Mouse (Mus musculus) telencephalon, adult 2 months (tissue): Measurements from ENCODE around the gene Mgat5.
A peak's percentile ranks its signal among the peaks of the same experiment; 100 is the strongest.

Experiments
- DNase-seq: peaks from one replicate; pipeline ENCODE4 v3.0.0-alpha.2; 2011; ENCODE audit warnings: low read depth, low spot score

The Mgat5 gene

DNA sequence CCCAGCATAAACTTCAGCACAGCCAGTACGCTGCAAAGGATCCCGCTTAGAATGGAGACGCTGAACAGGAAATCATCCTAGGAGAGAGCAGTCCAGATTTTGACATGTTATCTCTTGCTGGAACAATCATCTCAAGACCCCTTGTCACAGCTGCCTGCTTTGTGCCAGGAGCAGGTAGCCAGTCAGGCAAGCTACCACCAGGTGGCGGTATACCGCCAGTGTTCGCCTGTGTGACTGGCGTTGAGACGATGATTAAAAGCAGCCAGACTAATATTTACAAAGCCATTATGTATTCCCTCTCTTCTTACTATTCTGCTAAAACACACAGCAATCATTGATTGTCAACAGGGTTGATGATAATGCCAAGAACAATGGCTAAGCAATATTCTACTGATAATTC lies 295.4 kb downstream of the Mgat5 start:
- DNase-seq = peak; percentile 46

DNA sequence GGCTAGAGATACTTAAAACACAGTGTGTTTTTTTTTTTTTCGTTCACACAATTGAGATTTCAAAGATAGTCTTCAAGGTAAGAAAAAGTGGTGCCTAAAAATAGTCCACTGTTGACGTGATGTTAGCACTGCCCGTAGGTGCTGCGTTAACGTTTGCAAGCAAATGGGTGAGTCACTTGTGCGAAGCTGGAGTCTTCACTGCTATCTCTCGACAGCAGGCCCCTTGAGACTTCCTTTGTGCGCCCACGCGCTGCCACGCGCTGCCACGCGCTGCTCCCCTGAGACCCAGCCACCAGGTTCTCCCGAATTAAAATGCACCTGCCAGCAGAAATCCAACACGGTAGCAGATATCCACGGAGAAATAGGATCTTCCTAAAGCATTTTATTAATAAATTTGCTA lies 295.9 kb downstream of the Mgat5 start:
- peak; percentile 44 for DNase-seq

DNA sequence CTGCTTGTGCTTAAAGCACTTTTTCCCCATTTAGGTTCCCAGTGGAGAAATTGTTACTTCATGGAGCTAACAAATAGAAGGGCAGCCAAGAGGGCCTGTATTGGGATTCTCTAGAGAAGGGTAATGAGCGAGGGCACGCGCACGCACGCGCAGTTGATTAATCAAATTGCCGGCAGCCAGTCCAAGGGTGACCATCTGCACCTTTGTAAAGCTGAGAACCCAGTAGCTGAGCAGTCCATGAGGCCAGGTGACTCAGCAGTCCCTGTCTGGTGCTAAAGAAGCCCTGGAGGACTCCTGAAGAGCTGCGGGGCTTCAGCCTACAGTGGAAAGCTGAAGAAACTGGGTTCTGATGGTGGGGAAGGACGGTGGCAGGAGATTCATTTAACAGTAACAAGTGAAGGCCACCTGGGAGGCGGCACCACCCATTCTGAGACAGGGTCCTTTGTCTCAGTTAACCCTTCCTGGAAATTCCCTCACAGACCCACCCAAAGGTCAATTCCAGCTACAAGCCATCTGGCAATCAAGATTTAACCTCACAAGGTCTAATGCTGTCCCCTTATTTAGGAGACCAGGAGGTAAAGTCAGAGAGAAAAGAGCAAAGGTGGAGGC lies 302.3 kb downstream of the Mgat5 start:
- no peak for DNase-seq

DNA sequence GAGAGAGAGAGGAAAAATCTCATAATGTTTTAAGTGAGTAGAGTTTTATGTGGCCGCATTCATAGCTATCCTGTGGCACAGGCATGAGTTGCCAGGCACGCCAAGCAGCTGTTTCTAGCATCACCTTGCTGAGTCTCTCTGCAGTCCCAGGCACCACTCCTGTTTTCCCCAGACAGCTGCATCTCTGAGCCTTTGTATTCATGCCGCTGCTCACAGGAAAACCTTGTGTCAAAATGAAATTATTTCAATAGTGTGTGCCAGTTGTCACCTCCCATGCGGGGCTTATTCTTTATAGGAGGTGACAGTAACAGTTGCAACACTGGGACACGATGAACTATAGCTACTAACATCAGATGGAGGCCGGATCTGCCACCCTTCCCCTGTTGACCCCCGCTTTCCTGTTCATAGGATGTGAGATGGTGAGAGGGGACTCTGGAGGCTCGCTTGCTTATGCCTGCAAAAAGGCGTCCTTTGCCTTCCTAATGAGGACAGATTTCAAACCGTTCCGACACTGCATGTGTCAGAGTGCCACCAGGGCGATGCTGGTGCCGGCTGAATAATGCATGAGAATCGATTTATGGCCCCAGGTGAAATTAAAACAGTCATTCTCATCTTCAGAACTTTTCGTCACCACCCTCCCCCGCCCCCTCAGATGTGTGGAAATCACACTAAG lies 303.4 kb downstream of the Mgat5 start:
- DNase-seq = no peak

DNA sequence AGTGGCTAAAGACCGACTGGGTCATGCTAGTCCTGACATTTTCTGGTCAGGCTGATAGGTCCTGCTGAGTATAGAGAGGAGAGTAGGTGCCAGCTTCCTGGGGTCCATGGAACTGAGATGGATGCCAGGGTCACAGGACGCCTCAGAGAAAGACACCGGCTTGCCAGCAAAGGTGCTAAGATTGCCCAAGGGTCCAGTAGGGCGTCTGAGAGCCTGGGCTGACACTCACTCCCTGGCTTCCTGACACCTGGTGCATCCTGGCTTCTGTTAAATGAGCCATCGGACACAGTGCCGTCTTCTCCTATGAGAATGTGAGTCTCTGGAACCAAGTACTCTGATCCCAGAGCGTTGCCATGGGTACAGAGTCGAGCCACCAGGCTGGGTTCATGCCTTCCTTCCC lies 304.1 kb downstream of the Mgat5 start:
- no peak for DNase-seq

DNA sequence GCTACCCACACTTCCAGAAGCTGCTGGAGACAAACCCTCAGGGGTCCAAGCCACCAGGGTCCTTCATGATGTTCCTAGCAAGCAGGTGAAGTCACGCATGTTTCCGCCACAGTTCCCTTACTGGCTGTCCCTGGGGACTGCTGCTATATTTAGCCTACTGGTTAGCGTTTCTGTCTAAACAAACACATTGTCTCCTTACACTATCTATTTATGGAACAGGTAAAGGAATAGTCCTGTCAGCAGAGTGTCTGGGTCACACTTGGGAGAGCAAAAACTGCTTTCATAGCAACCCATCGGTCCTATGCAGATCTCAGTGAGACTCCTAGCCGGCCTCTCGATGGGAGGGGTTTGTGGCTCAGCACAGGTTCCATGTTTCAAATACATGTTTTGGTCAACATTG lies 306.5 kb downstream of the Mgat5 start:
- no peak for DNase-seq

DNA sequence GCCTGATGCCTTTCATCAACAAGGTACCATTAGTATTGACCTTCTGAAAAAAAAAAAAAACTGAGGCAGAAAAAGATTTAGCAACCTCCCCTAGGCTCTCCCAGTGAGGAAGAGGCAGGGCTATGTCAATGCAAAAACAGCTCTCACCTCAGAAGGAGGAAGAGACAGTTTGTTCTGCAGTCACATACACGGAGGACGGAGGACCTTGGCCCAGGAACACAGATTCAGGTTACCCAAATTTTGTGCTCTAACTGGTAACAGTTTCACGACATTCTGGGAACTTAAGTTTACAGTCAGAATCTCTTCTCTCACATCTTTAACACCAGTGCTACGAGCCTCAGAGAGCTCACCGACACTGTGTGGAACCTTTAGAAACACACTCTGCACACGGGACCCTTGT lies 307.9 kb downstream of the Mgat5 start:
- no peak for DNase-seq

DNA sequence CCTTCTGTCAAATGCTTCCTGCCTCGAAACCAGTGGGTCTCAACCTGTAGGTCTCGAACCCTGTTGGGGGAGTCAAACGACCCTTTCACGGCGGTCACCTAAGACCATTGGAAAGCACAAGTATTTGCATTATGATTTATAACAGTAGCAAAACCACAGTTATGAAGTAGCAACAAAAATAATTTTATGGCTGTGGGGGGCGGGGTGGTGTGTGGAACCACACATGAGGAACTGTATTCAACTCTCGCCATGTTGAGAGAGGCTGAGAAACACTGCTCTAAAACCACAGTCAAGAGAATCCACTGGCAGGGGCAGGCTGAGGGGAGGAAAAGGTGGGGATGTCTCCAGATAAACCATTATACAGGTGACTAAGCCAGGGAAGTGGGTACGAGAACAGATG lies 308.3 kb downstream of the Mgat5 start:
- no peak for DNase-seq

DNA sequence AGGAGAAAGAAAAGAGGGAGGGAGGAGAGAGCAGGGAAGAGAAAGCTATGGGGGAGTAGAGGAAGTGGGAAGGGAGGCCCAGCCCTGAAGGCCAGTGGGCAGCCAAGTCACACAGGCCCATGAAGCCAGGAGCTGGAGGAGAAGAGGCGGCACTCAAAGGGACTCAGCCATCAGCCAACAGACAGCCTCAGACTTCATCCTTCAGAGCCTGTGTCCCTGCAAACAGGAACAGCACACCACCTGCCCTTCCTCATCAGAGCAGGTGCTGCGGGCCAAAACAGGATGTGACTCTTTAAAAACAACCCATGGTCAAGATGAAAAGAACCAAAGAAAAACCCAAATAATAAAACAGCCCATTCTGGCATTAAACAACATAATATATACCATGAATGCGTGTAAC lies 308.8 kb downstream of the Mgat5 start:
- no peak for DNase-seq

DNA sequence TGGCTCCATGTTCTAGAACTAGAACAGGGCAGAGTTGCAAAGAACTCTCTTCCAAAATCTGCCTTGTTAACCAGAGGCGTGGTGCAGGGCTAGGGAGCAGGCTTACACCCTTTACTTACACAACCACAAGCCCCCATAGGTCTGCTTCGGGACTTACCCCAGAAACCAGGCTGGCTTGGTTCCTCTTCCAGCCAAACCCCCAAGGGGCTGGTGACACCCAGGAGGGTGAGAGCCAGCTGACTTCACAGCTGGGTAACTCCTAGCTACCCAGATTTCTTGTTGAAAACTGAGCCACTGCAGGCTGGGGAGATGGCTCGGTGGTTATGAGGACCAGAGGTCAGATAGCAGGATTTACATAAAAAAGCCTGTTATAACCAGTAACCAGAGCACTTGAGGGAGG lies 309.7 kb downstream of the Mgat5 start:
- DNase-seq = no peak

DNA sequence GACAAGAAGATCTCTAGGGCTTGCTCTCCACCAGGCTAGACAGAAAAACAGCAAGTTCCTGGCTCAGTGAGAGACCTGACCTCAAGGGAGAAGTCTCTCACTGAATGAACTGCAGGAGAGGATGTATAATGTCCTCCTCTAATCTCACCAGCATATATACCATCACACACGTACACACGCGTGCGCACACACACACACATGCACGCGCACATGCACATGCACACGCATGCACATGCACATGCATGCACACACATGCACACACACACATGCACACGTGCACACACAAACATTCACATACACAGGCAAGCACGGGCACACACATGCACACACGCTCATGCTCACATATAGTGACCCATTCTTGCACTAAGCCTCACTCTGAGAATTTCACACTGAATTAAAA lies 310.1 kb downstream of the Mgat5 start:
- no peak for DNase-seq

DNA sequence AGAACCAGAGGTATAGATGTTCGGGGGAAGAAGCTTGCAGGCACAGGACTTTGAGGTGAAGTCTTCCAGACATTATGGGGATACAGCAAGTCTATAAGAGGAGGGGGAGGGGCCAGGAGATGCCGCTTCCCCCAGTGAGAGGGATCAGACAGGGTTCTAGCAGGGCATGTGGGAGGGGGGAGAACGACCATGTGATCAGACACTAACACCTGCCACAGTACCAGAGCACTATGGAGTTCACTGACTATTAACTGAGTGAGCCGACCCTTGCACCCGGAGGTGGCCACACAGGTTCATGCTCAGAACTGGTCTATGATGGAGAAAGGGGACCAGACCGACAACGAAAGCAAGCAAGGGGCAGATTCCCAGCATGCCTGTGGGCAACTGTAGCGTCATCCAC lies 318.5 kb downstream of the Mgat5 start:
- no peak for DNase-seq

DNA sequence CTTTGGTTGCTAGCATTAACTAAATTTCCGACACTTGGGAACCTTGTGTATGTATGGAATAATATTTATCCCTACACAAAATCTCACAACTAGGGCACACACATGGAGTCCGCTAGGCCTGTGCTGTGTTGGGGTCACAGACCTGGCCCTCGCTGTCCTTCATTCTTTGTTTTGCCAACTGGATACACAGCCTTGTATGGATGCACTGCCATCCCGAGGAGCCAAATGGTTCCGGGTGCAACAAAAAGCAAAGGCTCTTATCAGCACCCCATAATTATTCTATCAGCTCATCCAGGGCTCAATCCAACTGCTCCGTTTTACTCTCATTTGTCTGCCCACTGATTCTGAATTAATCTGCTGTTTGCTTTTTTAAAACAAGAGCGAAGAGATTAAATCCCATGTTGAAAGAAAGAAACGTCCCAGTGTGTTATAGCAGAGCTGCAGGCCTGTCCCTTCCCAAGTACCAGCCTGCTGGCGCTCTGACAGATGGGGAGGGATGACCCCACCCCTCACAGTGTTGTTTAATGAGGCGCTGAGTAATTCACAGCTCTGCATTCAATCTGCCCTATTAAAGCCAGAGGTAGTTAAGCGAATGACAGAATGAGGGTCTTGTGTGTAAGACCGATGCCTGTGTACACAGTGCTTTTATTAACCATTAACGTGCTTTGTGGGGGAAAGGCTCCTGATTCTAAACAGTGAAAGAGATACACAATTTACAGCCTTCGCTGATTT lies 326.2 kb downstream of the Mgat5 start:
- peak; percentile 22 for DNase-seq

DNA sequence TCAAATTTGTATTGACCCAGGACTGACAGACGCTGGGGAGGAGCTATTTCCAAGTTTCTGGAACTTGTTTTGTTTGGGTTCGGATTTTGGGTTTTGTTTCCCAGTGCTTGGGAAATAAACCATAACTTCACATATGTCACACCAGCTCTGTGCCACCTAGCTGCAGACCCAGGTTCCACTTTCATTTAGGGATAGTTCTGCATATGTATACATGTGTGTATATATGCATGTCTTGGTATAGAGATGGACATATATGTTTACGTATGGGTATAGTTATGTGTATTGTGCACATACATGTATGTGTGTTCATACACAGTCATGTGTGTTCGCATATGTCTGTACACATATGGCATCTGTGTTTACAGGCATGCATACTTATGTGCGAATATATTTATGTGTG lies 326.9 kb downstream of the Mgat5 start:
- DNase-seq = no peak

DNA sequence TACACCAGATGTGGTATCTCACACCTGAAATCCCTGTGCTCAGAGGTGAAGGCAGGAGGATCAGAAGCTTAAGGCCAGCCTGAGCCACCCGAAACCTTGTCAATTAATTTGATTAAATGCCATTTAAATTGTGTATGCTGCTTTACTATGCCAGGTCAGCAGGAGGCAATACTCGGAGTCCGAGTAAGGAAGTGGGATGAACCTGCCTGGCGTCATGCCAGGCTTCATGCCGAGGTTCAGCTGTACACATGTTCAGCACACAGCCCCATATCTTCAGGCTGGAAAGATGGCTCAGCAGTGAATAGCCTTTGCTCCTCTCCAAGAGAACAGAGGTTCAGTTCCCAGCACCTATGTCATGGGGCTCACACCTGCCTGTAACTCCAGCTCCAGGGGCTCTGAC lies 331.6 kb downstream of the Mgat5 start:
- DNase-seq = no peak

DNA sequence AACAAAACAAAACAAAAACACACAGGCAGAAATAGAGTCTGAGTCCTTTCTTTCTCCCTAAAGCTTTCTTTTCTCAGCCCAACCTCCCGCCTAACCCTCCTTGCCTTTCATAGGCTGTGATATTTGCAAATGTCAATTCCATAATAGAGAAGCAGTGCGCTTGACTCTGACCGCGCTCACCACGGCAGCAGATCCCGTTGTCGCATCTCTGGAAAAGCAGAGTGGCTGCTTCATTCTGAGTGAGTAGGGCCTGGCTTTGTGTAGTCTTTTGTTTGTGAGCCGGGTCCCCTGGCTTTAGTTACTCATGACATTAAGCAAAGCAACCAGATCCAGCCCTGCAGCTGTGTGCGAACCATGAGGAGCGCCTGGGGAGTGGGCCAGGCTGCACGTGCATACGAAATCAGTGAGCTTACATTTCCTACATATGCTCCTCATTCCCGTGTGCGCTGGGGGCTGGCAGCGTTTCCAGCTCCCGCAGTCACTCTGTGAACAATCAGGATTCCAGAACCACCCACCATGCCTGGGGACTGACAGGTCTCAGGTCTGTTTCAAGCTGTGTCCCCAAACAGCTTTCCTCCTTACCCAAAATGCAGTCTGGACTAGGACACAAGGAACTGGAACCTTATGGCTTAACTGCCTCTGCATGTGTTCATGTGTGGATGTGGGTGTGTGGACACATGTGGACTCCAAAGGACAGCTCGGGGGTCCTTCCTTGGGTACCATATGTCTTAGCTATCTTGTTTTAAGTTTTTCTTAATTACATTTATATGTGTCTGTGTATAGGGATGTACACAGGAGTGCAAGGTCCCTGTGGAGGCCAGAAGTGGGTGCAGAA lies 332.6 kb downstream of the Mgat5 start:
- DNase-seq = peak; percentile 19
